Mouse (Mus musculus) adrenal gland, adult 18-20 months (tissue): ENCODE results near the gene Cx3cr1. TPM values are rescaled to one million over a fixed set of nuclear protein-coding genes. Genes with fewer than 3 reads are reported as not detected.

ENCODE experiments used
- DNase-seq, 2 experiments: peaks; one replicate each; pipeline ENCODE4 v3.0.0; 2021 to 2022; ENCODE audit warnings: low spot score in 2 of 2
- total RNA-seq, 2 experiments: library from RNA; stranded (reverse); gene quantifications; 1 replicate in 1 of 2; 2 replicates in 1 of 2; pipeline ENCODE4 v1.2.3; 2021

Gene Cx3cr1
- total RNA-seq, 2 experiments from 2014 or later: 2.8 to 3.4 TPM

DNA sequence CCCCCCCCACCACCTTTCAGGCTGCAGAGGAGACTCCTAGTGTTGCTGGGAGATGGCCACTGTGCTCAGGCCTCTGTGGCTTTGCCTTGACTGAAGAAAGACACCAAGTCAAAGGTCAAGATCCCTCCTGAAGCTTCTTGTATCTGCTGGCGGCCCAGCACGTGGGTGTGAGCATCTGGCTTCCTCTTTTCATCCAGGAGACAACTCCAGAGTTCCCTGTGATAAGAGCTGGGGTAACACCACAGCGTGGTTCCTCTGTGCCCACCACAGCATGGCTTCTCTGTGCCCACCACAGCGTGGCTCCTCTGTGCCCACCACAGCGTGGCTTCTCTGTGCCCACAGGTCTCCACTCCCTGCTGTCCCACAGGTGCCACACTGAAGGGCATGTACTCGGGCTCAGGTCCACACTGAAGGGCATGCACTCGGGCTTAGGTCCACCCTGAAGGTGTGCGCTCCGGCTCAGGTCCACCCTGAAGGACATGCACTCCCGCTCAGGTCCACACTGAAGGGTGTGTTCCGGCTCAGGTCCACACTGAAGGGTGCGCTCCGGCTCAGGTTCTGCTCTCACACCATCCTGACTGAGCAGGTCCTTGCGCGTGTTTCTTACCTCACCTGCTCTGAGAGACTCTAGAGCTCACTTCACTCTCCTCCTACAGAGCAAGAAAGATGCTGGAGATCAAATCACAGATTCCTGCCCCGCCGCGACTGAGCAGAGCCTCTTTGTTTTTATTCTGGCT is 13.6 kb upstream of the Cx3cr1 start:
- DNase-seq: no peak

DNA sequence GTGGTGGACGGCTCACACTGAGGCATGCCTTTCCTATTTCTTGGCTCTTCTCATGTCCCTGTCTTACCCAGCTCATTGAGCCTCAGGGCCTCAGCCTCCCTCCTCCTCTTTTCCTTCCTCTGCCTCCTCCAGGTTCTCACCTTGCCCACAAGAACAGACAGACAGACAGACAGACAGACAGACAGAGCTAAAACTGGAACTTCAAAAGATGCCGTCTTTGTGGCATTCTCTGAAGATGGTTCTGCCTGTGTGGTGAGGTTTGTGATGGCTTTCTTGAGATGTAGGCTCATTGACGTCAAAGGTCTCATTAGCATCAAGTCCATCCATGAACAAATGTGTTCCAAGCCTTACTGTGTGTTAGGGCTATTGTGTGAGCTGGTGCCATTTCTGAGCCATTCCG is 13.0 kb upstream of the Cx3cr1 start:
- DNase-seq: no peak

DNA sequence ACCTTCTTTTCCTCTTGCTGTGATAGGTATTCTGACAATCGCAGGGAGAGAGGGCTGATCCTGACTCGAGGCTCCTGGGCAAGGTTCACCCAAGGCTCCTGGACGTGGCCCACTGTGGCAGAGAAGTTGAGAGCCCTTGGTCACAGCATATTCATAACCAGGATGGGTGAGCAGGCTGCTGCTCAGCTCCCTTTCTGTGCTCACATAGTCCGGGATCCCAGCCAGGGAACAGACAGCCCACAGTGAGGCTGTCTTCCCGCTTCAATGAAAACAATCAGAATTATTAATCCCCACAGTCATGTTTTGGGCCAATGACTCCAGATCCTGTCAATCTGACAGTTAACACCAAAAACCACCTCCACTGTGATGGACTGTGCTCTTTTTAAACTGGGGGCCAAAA is 12.3 kb upstream of the Cx3cr1 start:
- no peak for DNase-seq

DNA sequence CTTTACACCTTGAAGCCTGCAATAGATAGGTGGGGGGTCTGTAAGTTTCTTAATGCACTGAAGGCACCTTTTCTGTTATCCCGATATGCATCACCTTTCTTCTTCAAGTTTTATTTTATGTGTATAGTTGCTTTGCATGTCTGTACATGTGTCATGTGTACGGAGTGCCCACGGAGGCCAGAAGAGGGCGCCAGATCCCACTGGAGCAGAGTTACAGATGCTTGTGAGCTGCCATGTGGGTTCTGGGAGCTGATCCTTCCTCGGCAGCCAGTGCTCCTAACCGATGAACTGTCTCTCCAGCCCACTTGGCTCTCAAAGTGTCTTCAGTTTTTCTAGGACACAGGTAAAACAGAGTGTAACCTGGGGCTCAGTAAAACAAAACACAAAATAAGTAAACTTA is 11.6 kb upstream of the Cx3cr1 start:
- no peak for DNase-seq

DNA sequence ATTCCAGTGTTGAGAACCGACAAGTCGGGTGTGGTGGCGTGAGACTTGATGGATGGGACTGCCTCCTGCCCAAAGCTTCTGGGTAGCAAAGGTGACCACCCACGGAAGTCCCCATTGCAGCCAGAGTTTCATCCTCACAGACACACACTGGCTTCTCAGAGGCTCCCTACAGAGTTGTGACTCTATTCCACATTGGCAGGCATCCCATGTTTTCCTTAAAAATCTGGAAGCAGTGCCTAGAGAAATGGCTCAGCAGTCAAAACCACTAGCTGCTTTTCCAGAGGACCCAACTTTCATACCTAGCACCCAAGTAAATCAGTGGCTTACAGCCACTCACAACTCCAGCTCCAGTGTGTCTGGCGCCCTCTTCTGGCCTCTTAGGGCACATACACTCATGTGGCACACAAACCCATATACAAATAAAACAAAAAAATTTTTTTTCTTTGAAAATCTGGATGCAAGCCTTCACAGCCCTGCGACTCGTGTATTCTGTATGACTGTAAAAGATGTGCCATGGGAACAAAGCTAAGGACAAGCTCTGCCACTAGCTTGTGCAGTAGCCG is 10.9 kb upstream of the Cx3cr1 start:
- DNase-seq: no peak

DNA sequence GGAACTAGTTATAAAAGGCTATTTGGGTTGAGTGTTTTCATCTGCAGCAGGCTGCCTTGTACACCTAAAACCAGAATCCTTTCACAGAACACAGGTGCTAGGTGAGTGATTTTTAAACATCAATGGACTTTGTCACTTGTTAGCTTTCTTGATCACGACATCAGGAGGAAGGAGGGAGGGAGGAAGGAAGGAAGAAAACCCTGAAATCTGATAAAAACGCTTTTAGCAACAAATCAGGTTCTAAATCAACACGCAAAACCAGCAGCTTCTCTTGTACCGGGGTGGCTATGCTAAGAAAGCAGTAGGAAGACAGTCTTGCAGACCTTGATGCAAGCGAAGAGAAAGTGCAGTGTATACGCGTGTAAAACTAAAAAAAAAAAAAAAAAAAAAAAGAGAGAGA is 10.2 kb upstream of the Cx3cr1 start:
- DNase-seq: no peak

DNA sequence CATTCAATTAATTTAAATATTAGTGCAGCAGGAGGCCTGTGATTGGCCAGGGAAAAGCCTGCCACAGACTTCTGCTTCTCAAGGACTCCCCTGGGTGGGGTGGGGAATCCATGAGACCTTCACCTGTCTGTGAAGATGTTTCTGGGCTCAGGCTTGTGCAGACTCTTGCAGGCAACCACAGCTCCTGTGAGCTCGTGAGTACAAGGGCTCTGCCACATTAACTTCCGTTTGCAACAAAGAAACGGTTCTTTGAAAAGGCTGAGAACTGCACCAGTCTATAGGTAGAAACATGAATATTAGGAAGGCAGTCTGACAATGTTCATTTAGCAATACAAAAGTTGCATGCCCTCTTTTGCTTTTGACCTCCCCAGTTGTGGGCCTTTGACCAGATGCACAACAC is 8.6 kb upstream of the Cx3cr1 start:
- DNase-seq: no peak

DNA sequence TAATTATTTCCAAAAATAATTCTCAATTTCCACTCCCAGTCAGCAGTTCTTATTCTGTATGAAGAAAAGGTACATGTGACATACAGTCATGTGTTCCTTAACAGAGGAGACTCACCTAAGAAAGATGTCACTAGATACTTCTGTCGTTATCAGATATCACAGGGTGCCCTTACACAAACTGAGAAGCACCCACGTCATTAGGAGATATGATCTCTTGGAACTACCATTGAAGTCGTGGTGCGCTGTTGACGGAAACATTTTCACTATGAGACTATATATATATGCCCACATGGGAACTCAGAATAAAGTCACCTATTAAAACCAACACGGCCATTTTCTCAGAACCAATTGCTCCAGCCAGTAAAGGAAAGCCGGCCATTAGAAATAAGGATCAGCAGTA is 4.8 kb upstream of the Cx3cr1 start:
- DNase-seq: no peak

DNA sequence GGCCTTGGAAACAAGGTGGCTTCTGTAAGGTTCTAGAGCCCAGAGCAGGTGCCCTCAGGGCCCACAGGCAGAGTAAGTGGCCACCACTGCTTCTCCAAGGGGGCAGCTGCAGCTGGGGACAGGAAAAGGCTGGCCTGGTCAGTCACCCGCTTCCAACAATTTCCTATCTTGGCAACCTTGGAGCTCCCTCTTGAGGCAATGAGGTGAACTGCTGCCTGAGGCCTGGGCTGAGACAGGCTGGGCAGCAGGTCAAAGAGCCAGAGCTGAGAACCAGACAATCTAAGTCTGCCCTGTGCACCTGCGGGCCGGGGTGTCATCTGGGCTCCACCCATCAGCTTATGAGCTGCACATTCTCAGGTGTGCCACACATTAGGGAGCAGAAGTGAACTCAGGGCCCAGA is 3.5 kb upstream of the Cx3cr1 start:
- DNase-seq: peak; percentile 84 to 85

DNA sequence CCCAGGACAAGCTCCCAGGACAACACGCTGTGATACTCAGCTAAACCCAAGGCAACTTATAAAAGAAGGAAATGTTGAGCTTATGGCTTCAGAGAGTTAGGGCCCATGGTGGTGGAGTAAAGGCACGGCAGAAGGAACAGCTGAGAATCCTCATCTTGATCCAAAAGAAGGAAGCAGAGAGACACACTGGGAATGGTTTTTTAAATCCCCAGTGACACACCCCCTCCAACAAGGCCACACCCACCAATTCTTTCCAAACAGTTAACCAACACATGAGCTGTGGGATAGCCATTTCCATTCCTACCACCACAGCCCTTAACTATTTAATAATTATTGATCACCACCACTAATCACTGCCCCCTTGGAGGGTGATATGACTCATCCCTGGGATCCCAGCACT is 1.6 kb upstream of the Cx3cr1 start:
- DNase-seq: no peak

DNA sequence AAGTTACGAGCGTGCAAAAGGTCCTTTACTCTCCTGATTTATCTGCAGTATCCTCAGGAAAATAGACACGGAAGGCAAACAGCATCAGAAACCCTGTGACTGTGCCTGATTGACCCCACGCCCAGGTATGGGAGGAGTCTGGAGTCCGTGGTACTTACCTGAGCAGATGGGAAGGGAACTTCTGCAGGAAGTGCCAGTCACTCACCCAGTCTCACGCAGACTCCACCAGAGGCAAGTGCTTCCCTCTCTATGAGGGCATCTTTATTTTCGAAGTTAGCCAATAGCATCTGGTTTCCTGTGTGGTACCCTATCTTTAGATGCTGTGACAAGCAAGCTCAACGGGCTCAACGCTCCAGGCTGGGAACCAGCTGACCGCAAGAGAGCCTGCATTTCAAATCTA is 1.6 kb downstream of the Cx3cr1 start:
- no peak for DNase-seq

DNA sequence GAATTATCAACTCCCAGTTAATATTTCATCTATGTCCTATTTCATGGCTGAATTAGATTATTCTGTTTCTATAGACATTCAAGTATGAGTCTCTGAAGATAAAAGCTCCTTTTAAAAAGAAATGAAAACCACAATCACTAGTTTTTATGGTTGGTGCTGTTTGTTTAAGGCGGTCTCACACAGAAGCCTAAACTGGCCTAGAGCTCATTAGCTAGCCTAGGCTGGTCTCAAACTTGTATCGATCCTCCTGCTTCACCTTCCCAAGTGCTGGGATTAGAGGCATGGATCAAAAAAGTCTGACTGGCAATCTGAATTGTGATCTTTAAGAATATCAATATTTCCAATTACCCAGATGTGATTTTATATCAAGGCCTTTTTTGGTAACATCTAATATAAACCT is 2.1 kb downstream of the Cx3cr1 start:
- DNase-seq: no peak

DNA sequence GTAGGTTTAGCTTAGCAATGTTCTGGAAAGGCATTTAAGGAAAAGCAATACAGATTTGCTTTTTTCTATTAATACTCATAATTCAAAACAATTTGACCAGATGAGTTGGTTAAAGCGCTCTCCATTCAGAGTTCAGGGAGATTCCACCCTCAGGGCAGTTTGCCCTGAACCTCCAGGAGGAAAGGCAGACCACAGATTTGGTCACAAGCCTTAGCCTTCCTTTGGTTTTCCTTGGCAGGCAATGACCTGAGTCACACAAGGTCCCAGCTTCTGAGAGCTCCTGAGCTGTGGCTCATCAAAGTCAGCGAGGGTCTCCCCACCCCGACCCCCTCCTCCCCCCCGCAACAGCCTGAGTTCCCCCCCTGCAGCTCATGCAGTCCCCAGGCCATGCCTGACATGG is 5.4 kb downstream of the Cx3cr1 start:
- no peak for DNase-seq

DNA sequence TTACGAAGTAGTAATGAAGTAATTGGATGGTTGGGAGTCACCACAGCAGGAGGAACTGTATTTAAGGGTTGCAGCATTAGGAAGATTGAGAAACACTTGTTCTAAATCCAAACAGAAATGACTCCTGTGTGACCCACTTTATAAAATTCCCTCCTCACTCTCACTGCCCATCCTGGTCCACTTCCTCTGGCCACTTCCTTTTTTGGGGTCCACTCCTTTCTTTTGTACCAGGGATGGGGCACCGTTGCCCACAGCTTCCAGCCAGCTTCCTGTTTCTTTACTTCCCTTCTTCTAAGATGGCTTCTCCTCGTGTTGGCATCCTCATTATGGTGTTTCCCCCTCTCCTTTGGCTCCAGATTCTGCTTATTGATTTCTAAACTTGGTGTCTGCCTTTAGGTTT is 10.9 kb downstream of the Cx3cr1 start:
- DNase-seq: no peak

DNA sequence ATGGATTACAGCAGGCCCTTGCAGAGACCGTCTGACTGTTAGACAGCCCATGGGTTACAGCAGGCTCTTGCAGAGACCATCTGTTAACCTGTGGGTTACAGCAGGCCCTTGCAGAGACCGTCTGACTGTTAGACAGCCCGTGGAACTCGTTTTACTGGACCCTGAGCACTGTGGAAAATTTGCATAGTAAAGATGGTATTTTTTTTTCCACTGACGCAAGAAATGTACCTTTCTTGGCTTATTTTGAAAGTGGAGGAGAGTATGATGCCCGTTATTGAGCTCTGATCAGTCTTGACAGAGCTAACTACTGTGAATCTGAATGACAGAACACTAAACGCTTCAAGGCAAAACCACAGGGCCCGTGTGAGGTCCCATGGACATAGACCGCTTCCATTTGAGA is 13.5 kb downstream of the Cx3cr1 start:
- DNase-seq: no peak

DNA sequence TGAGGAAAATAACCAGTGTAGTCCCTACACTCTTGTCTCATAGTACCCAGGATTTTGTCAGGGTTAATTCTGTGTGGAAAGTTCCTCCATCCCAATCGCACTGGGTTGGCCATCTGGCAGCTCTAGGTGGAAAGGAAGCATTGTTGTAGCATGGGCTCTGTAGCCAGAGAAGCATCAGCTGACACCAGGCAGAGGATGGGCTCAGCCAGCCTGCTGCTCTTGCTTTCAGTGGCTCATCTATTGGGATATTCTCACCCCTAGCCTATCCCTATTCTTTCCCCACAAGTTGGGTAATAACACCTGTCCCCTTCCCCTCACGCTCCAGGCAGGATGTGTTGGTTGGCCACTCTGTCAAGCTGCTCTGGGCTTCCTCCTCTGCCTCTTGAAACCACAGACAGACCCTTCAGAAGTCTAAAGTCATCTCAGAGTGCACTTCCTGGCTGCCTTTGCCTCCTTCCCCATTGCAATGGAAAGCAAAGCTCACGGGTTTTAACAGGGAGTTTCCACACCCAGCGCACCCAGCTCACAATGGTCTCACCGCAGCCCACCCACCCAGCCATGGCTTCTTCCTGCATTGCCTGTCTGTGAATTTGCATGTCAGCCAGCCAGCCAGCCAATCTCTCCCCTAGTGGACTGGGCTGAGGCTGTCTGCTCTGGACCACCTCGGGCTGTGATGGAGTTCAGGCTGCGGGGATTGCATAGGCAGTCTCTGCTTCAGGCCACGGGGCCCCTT is 15.0 kb downstream of the Cx3cr1 start:
- no peak for DNase-seq

DNA sequence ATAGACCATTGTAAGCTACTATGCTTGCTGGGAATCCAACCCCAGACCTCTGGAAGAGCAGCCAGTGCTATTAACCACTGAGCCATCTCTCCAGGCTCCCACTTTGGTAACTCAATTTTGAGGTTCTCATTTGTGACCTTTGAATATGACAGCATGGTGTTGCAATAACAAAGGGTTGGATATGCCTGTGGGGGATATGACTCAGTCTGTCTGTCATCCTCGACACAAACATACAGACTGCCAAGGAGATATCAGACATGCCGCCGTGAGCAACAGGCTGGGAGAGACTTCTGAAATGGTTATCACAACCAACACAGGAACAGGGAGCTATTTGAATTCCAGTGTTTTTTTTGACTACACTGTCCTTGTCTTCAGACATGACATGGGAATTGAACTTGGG is 20.3 kb downstream of the Cx3cr1 start:
- peak in 1 of 2 experiments; percentile 18 for DNase-seq

DNA sequence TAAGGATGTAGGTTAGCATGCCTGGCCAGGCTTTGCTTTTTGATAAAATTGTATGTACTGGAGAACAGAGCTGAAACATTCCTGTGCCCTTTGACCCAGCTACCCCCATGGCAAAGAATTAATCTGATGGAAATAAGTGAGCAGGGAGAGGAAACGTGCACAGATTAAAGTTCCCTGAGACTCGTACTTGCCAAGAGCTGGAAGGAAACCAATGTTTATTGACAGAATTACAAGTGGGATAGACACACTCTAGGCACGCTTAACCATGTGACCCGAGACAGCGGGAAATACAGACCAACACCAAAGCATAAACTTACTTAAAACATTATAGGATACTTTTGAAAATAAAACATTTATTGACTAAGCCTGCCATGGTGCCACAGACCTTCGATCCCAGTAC is 21.2 kb downstream of the Cx3cr1 start:
- DNase-seq: no peak

DNA sequence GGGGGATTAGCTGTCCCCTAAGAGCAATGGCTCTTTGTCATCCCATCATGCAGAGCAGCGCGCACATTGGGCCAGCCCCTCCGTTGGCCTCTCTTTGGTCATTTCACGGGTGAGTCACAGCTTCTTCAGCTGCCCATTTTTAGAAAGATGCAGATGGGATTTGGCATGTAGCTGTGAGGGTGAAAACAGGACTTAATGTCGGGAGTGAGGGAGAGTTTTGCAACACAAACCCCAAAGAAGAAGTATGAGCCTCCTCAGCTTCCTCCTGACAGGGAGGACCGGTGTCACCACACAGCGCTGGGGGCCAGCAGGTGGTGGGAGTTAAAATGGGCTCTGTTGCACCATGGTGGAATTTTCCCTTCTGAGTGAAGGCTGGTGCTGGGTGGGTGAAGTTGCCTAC is 26.6 kb downstream of the Cx3cr1 start:
- no peak for DNase-seq

DNA sequence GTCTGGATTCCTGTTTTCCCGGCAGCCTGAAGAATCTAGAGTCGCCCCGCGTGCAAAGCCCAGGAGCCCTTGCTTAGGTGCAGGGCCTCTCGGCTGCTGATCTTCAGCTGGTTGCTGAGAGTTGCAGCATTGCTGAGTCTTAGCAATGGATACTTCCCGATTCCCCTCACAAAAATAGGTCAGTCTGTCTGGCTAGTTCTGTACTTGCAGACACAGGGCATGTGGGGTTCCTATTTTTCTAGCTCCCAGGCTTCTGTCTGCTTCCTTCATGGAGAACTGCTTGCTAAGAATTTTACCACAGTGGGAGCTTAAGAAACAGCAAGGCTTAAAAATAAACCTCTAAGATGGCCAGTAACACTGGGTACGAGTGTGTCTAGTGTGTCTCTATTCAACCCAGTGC is 32.3 kb downstream of the Cx3cr1 start:
- no peak for DNase-seq

DNA sequence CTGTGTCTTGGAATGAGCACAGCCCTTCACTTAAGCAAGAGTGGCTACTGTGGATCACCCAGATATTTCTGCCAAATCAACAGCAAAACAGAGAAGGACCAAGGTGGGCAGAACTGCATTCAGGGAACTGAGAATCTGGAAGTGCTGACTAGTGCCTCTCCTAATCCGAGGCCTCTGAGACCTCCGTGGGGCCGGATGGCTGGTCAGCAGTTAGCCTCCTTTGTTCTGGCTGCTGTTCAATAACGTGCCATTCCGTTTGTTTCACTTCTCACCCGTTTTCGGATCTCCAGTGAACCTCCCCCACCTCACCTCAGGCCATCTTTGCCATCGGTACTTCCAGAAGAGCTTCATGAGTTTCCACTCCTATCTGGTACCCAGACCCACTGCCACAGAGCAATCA is 35.3 kb downstream of the Cx3cr1 start:
- DNase-seq: no peak

DNA sequence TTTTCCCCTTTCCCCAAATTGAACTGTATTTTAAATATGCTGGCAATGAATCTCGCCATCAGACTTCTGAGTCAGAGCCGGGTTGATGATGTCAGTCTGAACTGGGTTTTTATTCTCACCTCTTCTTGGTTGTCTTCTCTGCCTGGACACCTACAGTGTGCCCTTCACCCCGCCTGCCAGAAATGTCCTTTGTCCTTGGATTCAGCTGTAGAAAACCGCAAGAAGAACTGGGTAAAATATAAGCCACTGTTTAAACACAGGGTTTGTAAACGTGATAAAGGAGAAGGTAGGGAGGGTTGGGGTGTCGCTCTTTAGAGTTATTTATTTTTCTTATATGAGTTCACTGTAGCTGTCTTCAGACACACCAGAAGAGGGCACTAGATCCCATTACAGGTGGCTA is 37.0 kb downstream of the Cx3cr1 start:
- no peak for DNase-seq

DNA sequence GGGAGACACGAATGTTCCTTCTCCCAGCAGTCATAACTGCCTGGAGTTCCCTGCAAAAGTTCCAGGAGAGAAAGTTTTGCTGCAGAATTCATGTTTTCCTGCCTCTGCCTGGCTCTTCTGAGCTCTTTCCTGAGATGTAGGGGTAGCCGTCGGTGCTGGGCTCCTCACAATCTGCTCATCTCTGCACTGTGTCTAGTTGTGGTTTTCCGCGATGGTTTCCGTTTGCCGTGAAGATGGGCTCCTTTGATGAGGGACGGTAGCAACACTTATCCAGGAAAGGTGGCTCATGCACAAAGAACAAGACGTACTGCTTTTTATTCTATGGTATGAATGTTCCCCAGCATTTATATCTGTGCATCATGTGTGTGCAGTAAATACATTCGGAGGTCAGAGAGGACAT is 39.3 kb downstream of the Cx3cr1 start:
- no peak for DNase-seq
